Mouse (Mus musculus) myocyte (in vitro differentiated cells): Measurements from ENCODE around the gene Ifna15.

Source experiments
- MAX ChIP-seq: IDR thresholded peaks from one replicate; pipeline ENCODE4 v1.6.1; 2011; ENCODE audit warnings: low read depth, mild to moderate bottlenecking, control low read depth
- MYOD1 ChIP-seq, 3 experiments: IDR thresholded peaks; one replicate each; pipeline ENCODE4 v1.6.1; 2011; ENCODE audit warnings: control low read depth in 2 of 3, low read depth in 2 of 3, mild to moderate bottlenecking in 2 of 3, moderate library complexity in 1 of 3; ENCODE audit not compliant: insufficient read length in 2 of 3, control insufficient read depth in 1 of 3
- MYOG ChIP-seq, 3 experiments: IDR thresholded peaks; one replicate each; pipeline ENCODE4 v1.6.1; 2011; ENCODE audit warnings: control low read depth in 2 of 3, low read depth in 2 of 3, mild to moderate bottlenecking in 2 of 3; ENCODE audit not compliant: insufficient read length in 2 of 3, control insufficient read depth in 1 of 3, insufficient read depth in 1 of 3
- POLR2A ChIP-seq: IDR thresholded peaks from one replicate; pipeline ENCODE4 v1.6.1; 2011; ENCODE audit warnings: low read depth, mild to moderate bottlenecking, control low read depth, moderate library complexity; ENCODE audit not compliant: insufficient read length
- TCF12 ChIP-seq: IDR thresholded peaks from one replicate; pipeline ENCODE4 v1.6.1; 2011; ENCODE audit warnings: mild to moderate bottlenecking, control low read depth; ENCODE audit not compliant: poor library complexity, insufficient read depth, severe bottlenecking
- USF1 ChIP-seq: IDR thresholded peaks from one replicate; pipeline ENCODE4 v1.6.1; 2011; ENCODE audit warnings: low read depth, mild to moderate bottlenecking, control low read depth, moderate library complexity

DNA sequence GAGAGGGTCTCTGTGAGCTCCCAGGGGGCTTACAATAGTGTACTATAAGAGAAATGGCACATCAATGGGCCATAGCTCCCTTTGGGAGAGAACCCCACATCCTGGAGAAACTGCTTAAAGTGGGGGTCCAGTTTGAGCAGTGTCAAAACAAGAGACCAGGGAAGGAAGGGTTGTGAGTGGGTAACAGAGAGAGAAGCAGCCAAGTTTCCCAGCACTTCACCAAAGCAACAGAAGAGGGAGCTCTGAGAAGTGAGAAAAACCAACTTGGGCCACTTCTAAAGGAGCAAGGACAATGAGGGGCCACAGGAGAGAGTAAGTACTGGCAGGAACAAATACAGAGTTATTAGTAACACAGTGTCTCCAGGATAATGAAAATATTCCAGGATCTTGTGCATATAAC is 34.8 kb downstream of the Ifna15 start:
- TF ChIP-seq MYOG (IDR thresholded peaks at IDR 0.05; ENCODE audit: control insufficient read depth in 1 of 3, insufficient read depth in 1 of 3, insufficient read length in 2 of 3, low read depth in 2 of 3) (no peak), POLR2A (no peak), TCF12 (no peak), USF1 (no peak), MAX (no peak), MYOD1 (IDR thresholded peaks at IDR 0.05; ENCODE audit: control insufficient read depth in 1 of 3, insufficient read length in 2 of 3, low read depth in 2 of 3) (no peak)
